Mouse (Mus musculus) embryonic facial prominence, embryonic 11.5 days (tissue): ENCODE measurements at regions not wholly inside any gene's neighbourhood (a gene's known extent, or its start where the extent isn't known, plus 50 kb on each side); places are given as distances from the start of the nearest gene placed in this dataset.

Experiments used
- ATAC-seq: fragments of 200-750 bp; cut with Nextera tagmentation; replicated peaks from 2 replicates; pipeline ENCODE4 v1.8.0; 2017; ENCODE audit warnings: low read depth; ENCODE audit not compliant: insufficient number of reproducible peaks, low FRiP score, low TSS enrichment
- DNase-seq: peaks from one replicate; pipeline ENCODE4 v3.0.0-alpha.2; 2015; ENCODE audit warnings: low spot score
- H3K27ac ChIP-seq: fragments of 300-500 bp; sonication (generic); replicated peaks from 2 replicates; pipeline ENCODE4 v1.5.1; 2014; ENCODE audit warnings: mild to moderate bottlenecking, low read depth, low read length, control low read depth
- H3K27me3 ChIP-seq: fragments of 300-500 bp; sonication (generic); 2 replicates; pipeline ENCODE4 v1.6.1; 2014; ENCODE audit warnings: mild to moderate bottlenecking, low read length, moderate library complexity, mixed read lengths; ENCODE audit not compliant: control insufficient read depth, insufficient read depth
- H3K36me3 ChIP-seq: fragments of 300-500 bp; sonication (generic); replicated peaks from 2 replicates; pipeline ENCODE4 v1.6.1; 2014; ENCODE audit warnings: low read depth, mild to moderate bottlenecking, low read length, moderate library complexity, mixed read lengths; ENCODE audit not compliant: control insufficient read depth, insufficient read depth
- H3K4me1 ChIP-seq: fragments of 300-500 bp; sonication (generic); 2 replicates; pipeline ENCODE4 v1.6.1; 2014; ENCODE audit warnings: low read length, mixed read lengths; ENCODE audit not compliant: control insufficient read depth, insufficient read depth
- H3K4me2 ChIP-seq: fragments of 300-500 bp; sonication (generic); 2 replicates; pipeline ENCODE4 v1.6.1; 2014; ENCODE audit warnings: low read depth, mild to moderate bottlenecking, control low read depth, low read length, moderate library complexity
- H3K4me3 ChIP-seq: fragments of 300-500 bp; sonication (generic); 2 replicates; pipeline ENCODE4 v1.5.1; 2014; ENCODE audit warnings: low read depth, low read length, control low read depth
- H3K9ac ChIP-seq: fragments of 300-500 bp; sonication (generic); replicated peaks from 2 replicates; pipeline ENCODE4 v1.6.1; 2014; ENCODE audit warnings: mild to moderate bottlenecking, control low read depth, low read length
- H3K9me3 ChIP-seq: fragments of 300-500 bp; sonication (generic); replicated peaks from 2 replicates; pipeline ENCODE4 v1.6.1; 2016; ENCODE audit warnings: mild to moderate bottlenecking, low read length, inconsistent platforms, mixed read lengths; ENCODE audit not compliant: control insufficient read depth
- WGBS: fragments of 180-500 bp; shearing (Covaris S2); extraction: QIAGEN DNeasy Blood & Tissue Kit; methylation state at CpG from one replicate; pipeline ENCODE4 v1.1.7; 2014; 5-methylcytosine and 5-hydroxymethylcytosine counted together

- Histone ChIP-seq H3K4me2 (no peak overlapping the region), H3K27me3 (no peaks in the 10 kb centered on the region), H3K4me3 (no peak overlapping the region), H3K9ac (no peak overlapping the region), H3K4me1 (no peaks in the 10 kb centered on the region), H3K36me3 (no peaks in the 10 kb centered on the region), H3K27ac (no peak overlapping the region), H3K9me3 (no peaks in the 10 kb centered on the region)
- 97% methylated on average over 3 of the region's 3 CpGs for WGBS
- ATAC-seq: no peak
- no peak for DNase-seq
Observed at GRCm38 (mm10) chr17:50409271-50409670, 99.9 kb upstream of the Plcl2 start.

DNA sequence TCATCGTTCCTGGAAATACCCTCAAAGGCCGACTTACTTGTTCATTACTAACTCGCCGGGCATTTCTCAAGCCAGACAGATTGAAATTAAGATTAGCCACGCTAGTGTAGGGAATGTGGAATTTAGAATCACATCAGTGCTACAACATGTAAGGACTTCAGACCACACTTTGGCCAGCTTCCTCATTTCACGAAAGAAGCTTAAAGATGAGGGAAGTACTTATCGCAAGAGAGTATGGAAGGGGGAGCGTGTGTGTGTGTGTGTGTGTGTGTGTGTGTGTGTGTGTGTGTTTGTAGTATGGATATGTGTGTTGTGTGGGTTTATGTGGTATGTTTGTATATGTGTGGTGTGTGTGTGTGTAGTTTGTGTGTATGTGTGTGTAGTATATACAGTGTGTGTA, 99.3 kb upstream of the Plcl2 start:
- Histone ChIP-seq H3K36me3 (no peaks in the 10 kb centered on the region), H3K27ac (no peak overlapping the region), H3K4me1 (no peaks in the 10 kb centered on the region), H3K4me2 (no peak overlapping the region), H3K4me3 (no peak overlapping the region), H3K27me3 (no peaks in the 10 kb centered on the region), H3K9me3 (no peaks in the 10 kb centered on the region), H3K9ac (no peak overlapping the region)
- ATAC-seq (no peak), DNase-seq (no peak)
- WGBS: 85% methylated on average over 8 of the region's 8 CpGs

DNA sequence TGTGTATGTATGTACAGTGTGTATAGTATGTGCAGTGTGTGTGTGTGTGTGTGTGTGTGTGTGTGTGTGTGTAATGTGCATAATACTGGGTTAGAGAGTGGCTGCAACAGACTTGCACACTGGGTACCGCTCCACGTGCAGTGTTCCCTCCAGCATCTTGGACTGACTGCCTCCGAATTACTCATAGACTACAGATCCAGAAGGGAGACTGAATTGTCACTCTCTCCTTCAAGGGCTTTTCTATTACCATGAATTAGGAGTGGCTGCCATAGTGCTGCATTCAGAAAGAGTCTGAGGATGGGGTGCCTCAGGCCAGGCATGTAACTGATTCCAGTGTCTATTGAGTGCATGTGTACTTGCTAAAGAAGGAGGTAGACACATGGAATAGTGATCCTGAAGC, 98.9 kb upstream of the Plcl2 start:
- Histone ChIP-seq H3K27ac (no peak overlapping the region), H3K9ac (no peak overlapping the region), H3K27me3 (no peaks in the 10 kb centered on the region), H3K9me3 (no peaks in the 10 kb centered on the region), H3K4me3 (no peak overlapping the region), H3K4me2 (no peak overlapping the region), H3K36me3 (no peaks in the 10 kb centered on the region), H3K4me1 (no peaks in the 10 kb centered on the region)
- DNase-seq: no peak
- no peak for ATAC-seq
- 95% methylated on average over 3 of the region's 3 CpGs for WGBS

- WGBS: 88% methylated on average over 5 of the region's 5 CpGs
Observed at GRCm38 (mm10) chr17:50412446-50412845, 96.8 kb upstream of the Plcl2 start.

DNA sequence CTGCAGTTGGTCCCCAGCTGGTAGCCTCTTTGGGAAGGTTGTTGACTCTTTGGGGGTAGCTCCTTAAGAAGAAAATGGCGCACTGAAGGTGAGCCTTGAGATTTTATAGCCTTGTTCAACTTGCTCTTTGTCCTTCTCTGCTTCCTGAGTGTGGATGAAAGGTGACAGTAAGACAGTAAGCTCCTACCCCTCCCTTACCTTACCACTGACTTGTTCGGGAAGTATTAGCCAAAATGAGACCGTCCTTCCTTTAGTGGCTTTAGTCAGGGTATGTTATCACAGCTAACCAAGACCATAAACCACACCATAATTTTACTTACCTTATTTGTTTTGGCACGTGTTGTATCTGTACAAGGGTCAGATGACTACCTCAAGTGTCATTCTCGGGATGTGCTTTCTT, 95.3 kb upstream of the Plcl2 start:
- 91% methylated on average over 5 of the region's 5 CpGs for WGBS
- H3K4me1 ChIP-seq: no peaks in the 10 kb centered on the region
- H3K4me3 ChIP-seq: no peak overlapping the region
- H3K27ac ChIP-seq: no peak overlapping the region
- no peak overlapping the region for H3K4me2 ChIP-seq
- H3K9me3 ChIP-seq: no peaks in the 10 kb centered on the region
- H3K9ac ChIP-seq: no peak overlapping the region
- H3K36me3 ChIP-seq: no peaks in the 10 kb centered on the region
- no peak for ATAC-seq
- DNase-seq: no peak
- H3K27me3 ChIP-seq: no peaks in the 10 kb centered on the region

More at GRCm38 (mm10) chr17:50412446-50412845, 96.8 kb upstream of the Plcl2 start:
- Histone ChIP-seq H3K27ac (no peak overlapping the region), H3K9me3 (no peaks in the 10 kb centered on the region), H3K27me3 (no peaks in the 10 kb centered on the region), H3K4me1 (no peaks in the 10 kb centered on the region), H3K4me2 (no peak overlapping the region), H3K4me3 (no peak overlapping the region), H3K9ac (no peak overlapping the region), H3K36me3 (no peaks in the 10 kb centered on the region)
- DNase-seq (no peak), ATAC-seq (no peak)

DNA sequence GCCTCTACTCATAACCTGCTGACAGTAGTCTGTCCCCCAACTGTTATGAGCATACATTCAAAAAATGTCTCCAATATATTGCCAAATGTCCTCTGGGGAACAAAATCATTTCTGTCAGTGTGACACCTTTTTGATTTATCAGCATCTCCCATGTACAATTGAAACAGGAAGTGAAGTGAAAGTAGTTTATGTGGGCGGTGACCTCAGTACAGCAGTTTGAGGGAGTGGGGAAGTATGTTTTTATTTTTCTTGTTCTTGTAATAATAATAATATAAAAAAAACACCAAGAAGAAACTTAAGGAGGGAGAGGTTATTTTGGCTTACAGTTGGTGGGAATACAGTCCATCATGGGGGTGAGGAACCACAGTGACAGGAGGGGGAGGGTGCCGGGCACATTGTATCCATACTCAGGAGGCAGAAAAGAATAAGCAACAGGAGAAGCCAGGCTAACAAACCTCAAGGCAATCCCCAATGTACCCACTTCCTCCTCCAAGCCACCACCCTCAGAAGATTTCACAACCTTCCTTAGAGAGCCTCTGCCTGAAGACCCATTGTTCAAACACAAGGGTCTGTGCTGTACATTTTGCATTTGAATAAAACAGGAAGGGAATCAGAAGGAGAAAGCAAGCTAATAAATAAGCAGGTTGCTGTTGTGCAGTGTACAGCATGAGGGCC, 93.7 kb upstream of the Plcl2 start:
- no peak overlapping the region for H3K4me3 ChIP-seq
- ATAC-seq: no peak
- no peak overlapping the region for H3K27ac ChIP-seq
- no peak for DNase-seq
- no peaks in the 10 kb centered on the region for H3K27me3 ChIP-seq
- no peak overlapping the region for H3K9ac ChIP-seq
- WGBS: 95% methylated on average over 2 of the region's 2 CpGs
- no peaks in the 10 kb centered on the region for H3K36me3 ChIP-seq
- H3K9me3 ChIP-seq: no peaks in the 10 kb centered on the region
- H3K4me2 ChIP-seq: no peak overlapping the region
- no peaks in the 10 kb centered on the region for H3K4me1 ChIP-seq

GRCm38 (mm10) chr17:50416119-50416518, 93.1 kb upstream of the Plcl2 start:
- no peaks in the 10 kb centered on the region for H3K4me1 ChIP-seq
- ATAC-seq (no peak), DNase-seq (no peak)
- no peak overlapping the region for H3K9ac ChIP-seq
- H3K4me3 ChIP-seq: no peak overlapping the region
- H3K27ac ChIP-seq: no peak overlapping the region
- H3K9me3 ChIP-seq: no peaks in the 10 kb centered on the region
- H3K36me3 ChIP-seq: no peaks in the 10 kb centered on the region
- no peaks in the 10 kb centered on the region for H3K27me3 ChIP-seq
- 73% methylated on average over 1 of the region's 1 CpGs for WGBS
- no peak overlapping the region for H3K4me2 ChIP-seq

DNA sequence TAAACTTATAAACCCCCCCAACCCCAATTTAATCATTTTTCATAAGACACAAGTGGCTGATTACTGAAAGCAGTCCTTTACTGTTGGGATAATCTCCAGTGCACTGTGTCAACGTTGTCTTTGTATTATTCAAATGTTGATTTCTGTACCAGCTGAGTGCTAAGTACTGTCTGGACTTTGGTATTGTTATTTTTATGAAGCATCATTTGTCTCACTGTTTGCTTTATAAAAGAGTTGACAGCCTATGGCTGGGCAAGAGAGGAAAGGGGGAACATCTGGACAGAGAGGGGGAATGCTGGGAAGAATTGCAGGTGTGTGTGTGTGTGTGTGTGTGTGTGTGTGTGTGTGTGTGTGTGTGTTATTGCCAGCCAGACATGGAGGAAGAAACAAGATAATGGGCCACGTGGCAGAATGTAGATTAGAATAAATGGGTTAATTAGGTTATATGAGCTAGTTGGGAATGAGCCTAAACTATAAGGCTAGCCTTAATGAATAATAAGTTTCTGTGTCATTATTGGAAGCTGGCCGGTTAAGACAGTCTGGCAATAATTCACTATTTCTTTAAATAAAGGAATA, 92.6 kb upstream of the Plcl2 start:
- Histone ChIP-seq H3K4me1 (no peaks in the 10 kb centered on the region), H3K4me2 (no peak overlapping the region), H3K27me3 (no peaks in the 10 kb centered on the region), H3K36me3 (no peaks in the 10 kb centered on the region), H3K4me3 (no peak overlapping the region), H3K27ac (no peak overlapping the region), H3K9me3 (no peaks in the 10 kb centered on the region), H3K9ac (no peak overlapping the region)
- DNase-seq: no peak
- WGBS: 73% methylated on average over 3 of the region's 3 CpGs
- no peak for ATAC-seq
